Mouse (Mus musculus): ENCODE measurements around the gene Ttc13. TPM values are rescaled to one million over a fixed set of nuclear protein-coding genes. Genes with fewer than 3 reads are reported as not detected.
A peak's percentile ranks its signal among the peaks of the same experiment; 100 is the strongest.

Gene Ttc13
- polyA plus RNA-seq, 1 experiment from 2014 or later, result 61.4 TPM

GRCm38 (mm10) chr8:124739268-124739667 is 17.5 kb upstream of the Ttc13 start:
- Histone ChIP-seq H3K9me3 (replicated peaks) (no peaks in the 10 kb centered on the region), H3K4me1 (no peaks in the 10 kb centered on the region), H3K36me3 (peaks cover 13% of the 10 kb centered on the region), H3K27ac (no peak overlapping the region), H3K4me3 (no peak overlapping the region), H3K4me2 (replicated peaks) (no peak overlapping the region), H3K27me3 (no peaks in the 10 kb centered on the region), H3K9ac (no peak overlapping the region)
- 80% methylated on average over 1 of the region's 1 CpGs for WGBS
- ATAC-seq (ENCODE audit: low FRiP score), result no peak

DNA sequence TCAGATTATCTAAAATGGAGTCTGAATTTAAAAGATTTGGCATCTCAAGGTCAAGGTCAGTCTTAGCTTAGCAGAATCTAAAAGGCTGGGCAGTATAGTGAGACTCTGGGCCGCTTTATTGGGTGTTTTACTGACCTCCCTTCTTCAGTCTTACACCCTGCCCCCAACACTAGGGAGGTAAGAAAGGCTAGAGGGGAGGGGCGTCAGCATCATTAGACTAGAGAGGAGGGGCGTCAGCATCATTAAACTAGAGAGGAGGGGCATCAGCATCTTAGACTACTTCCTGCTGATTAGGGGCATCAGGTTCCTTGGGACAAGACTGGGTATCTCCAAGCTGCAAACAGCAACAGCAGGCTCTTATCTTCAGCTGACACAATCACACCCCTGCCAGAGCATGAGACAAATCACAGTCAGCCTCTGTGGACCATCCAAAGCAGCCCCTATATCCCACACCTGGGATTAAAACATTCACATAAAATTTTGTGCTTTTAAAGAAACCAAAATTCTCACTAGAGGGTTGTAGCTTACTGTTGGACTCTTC is 13.7 kb upstream of the Ttc13 start:
- no peak for ATAC-seq (ENCODE audit: low FRiP score)
- no peak overlapping the region for H3K27ac ChIP-seq
- 74% methylated on average over 3 of the region's 3 CpGs for WGBS
- no peak overlapping the region for H3K4me3 ChIP-seq
- no peak overlapping the region for H3K4me2 ChIP-seq (replicated peaks)
- no peaks in the 10 kb centered on the region for H3K9me3 ChIP-seq (replicated peaks)
- H3K4me1 ChIP-seq, result no peaks in the 10 kb centered on the region
- H3K36me3 ChIP-seq, result peaks cover 49% of the 10 kb centered on the region
- H3K9ac ChIP-seq, result no peak overlapping the region
- H3K27me3 ChIP-seq, result no peaks in the 10 kb centered on the region

- no peak overlapping the region for H3K4me3 ChIP-seq
- no peaks in the 10 kb centered on the region for H3K27me3 ChIP-seq
- ATAC-seq (ENCODE audit: low FRiP score), result no peak
- H3K36me3 ChIP-seq, result peaks cover 73% of the 10 kb centered on the region
- no peak overlapping the region for H3K4me2 ChIP-seq (replicated peaks)
- no peaks in the 10 kb centered on the region for H3K9me3 ChIP-seq (replicated peaks)
- no peak overlapping the region for H3K27ac ChIP-seq
- 97% methylated on average over 8 of the region's 8 CpGs for WGBS
- H3K4me1 ChIP-seq, result no peaks in the 10 kb centered on the region
- H3K9ac ChIP-seq, result no peak overlapping the region
Observed at GRCm38 (mm10) chr8:124732828-124733227, 11.0 kb upstream of the Ttc13 start.

GRCm38 (mm10) chr8:124724301-124724700 is 2.5 kb upstream of the Ttc13 start:
- H3K27ac ChIP-seq, result no peak overlapping the region
- H3K27me3 ChIP-seq, result no peaks in the 10 kb centered on the region
- no peak for ATAC-seq (ENCODE audit: low FRiP score)
- no peak overlapping the region for H3K4me3 ChIP-seq
- peaks cover 25% of the 10 kb centered on the region for H3K4me1 ChIP-seq
- WGBS, result 95% methylated on average over 7 of the region's 7 CpGs
- peaks cover 35% of the 10 kb centered on the region for H3K36me3 ChIP-seq
- no peaks in the 10 kb centered on the region for H3K9me3 ChIP-seq (replicated peaks)
- no peak overlapping the region for H3K9ac ChIP-seq
- H3K4me2 ChIP-seq (replicated peaks), result no peak overlapping the region

DNA sequence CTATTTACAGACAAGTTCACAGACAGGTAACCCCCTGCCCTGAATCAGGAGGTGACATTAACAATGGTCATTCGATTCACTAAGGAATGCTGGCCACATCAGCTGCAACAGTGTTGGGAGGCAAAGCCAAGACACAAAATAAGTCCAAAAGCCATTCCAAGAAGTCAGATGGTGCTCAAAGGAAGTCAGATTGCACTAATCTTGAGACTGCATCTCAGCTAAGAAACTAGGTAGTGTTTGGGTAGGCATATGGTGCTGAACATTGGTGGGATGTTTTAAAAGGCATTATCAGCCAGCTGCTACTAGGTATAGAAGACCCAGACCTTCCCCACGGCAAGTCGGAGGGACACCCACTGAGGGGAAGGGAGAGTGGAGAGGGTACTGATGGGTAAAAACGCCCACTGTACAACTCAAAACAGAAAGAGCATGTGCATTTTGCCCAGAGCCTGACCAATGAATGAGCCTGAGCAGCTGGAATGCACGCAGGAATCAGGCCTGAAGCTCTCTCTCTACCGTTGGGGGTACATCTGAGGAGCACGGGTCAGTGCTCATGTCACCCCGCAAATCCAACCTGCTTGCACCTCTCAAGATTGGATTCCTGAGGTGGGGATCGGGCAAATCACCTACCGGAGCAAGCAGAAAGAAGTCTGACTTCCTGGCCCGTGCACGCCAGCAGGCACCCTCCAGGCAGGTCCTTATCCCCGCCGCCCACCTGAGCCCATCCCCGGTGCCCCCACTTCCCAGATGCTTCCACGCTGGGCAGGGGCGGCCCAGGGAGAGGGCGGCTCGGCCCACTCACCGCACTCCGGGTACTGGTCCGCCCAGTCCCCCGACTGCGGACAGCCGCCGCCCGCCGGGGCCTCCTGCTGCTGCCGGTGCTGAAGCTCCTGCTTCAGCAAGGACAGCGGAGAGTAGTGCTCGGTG is 583 bp downstream of the Ttc13 start:
- Histone ChIP-seq H3K4me1 (peaks cover 25% of the 10 kb centered on the region), H3K4me3 (peak overlapping the region; percentile 99), H3K9ac (peak overlapping the region; percentile 96), H3K27ac (peak overlapping the region; percentile 77), H3K9me3 (replicated peaks) (no peaks in the 10 kb centered on the region), H3K4me2 (replicated peaks) (peak overlapping the region; percentile 85), H3K36me3 (peaks cover 6% of the 10 kb centered on the region; the same call in 1 of the 2 replicates), H3K27me3 (no peaks in the 10 kb centered on the region)
- 3% methylated on average over 31 of the region's 31 CpGs for WGBS
- ATAC-seq (ENCODE audit: low FRiP score), result peak; percentile 70

GRCm38 (mm10) chr8:124720133-124720532 is 1.6 kb downstream of the Ttc13 start:
- 0 out of 2 replicates have a peak overlapping the region, but pooled peaks have one; percentile 99 for H3K4me3 ChIP-seq
- no peaks in the 10 kb centered on the region for H3K9me3 ChIP-seq (replicated peaks)
- no peak overlapping the region for H3K27ac ChIP-seq
- H3K9ac ChIP-seq, result 0 out of 2 replicates have a peak overlapping the region, but pooled peaks have one; percentile 27
- no peak for ATAC-seq (ENCODE audit: low FRiP score)
- 0 out of 2 replicates have a peak, but pooled peaks cover under 1% of the 10 kb centered on the region for H3K36me3 ChIP-seq
- peak overlapping the region; percentile 85; the same call in 1 of the 2 replicates for H3K4me2 ChIP-seq (replicated peaks)
- H3K27me3 ChIP-seq, result no peaks in the 10 kb centered on the region
- peaks cover 25% of the 10 kb centered on the region for H3K4me1 ChIP-seq
- WGBS, result 85% methylated on average over 7 of the region's 7 CpGs

GRCm38 (mm10) chr8:124715736-124716135 is 6.0 kb downstream of the Ttc13 start:
- Histone ChIP-seq H3K9me3 (replicated peaks) (no peaks in the 10 kb centered on the region), H3K36me3 (peaks cover 32% of the 10 kb centered on the region), H3K27ac (no peak overlapping the region), H3K9ac (no peak overlapping the region), H3K4me2 (replicated peaks) (no peak overlapping the region), H3K4me1 (peaks cover 10% of the 10 kb centered on the region), H3K27me3 (no peaks in the 10 kb centered on the region), H3K4me3 (no peak overlapping the region)
- ATAC-seq (ENCODE audit: low FRiP score), result no peak
- WGBS, result 91% methylated on average over 8 of the region's 8 CpGs

- Histone ChIP-seq H3K27ac (no peak overlapping the region), H3K4me3 (no peak overlapping the region), H3K9me3 (replicated peaks) (no peaks in the 10 kb centered on the region), H3K9ac (no peak overlapping the region), H3K36me3 (peaks cover 53% of the 10 kb centered on the region), H3K4me2 (replicated peaks) (no peak overlapping the region), H3K27me3 (no peaks in the 10 kb centered on the region), H3K4me1 (no peaks in the 10 kb centered on the region)
- WGBS, result 93% methylated on average over 6 of the region's 6 CpGs
- no peak for ATAC-seq (ENCODE audit: low FRiP score)
Observed at GRCm38 (mm10) chr8:124713207-124713606, 8.6 kb downstream of the Ttc13 start.

DNA sequence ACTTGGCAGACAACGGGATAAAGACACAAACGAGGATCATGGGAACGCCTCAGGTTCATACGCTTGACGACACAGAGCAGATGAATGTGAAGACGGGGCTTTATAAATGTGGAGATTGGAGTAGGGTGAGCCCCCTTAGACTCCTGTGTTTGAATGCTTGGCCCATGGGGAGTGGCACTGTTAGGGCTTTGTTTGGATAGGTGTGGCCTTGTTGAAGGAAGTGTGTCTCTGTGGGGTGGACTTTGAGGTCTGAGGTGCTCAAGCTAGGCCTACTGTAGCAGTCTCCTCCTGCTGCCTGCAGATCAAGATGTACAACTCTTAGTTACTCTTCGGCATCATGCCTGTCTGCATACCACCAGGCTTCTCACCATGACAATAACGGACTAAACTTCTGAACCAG is 16.0 kb downstream of the Ttc13 start:
- Histone ChIP-seq H3K27me3 (no peaks in the 10 kb centered on the region), H3K27ac (no peak overlapping the region), H3K4me3 (no peak overlapping the region), H3K36me3 (peaks cover 64% of the 10 kb centered on the region), H3K9me3 (replicated peaks) (no peaks in the 10 kb centered on the region), H3K4me2 (replicated peaks) (no peak overlapping the region), H3K9ac (no peak overlapping the region), H3K4me1 (no peaks in the 10 kb centered on the region)
- WGBS, result 95% methylated on average over 8 of the region's 8 CpGs
- no peak for ATAC-seq (ENCODE audit: low FRiP score)

GRCm38 (mm10) chr8:124704376-124704775 is 17.4 kb downstream of the Ttc13 start:
- H3K4me1 ChIP-seq, result no peaks in the 10 kb centered on the region
- H3K27me3 ChIP-seq, result no peaks in the 10 kb centered on the region
- WGBS, result 95% methylated on average over 4 of the region's 4 CpGs
- H3K27ac ChIP-seq, result no peak overlapping the region
- no peak overlapping the region for H3K4me3 ChIP-seq
- H3K36me3 ChIP-seq, result peaks cover 67% of the 10 kb centered on the region
- H3K9me3 ChIP-seq (replicated peaks), result no peaks in the 10 kb centered on the region
- H3K4me2 ChIP-seq (replicated peaks), result no peak overlapping the region
- no peak for ATAC-seq (ENCODE audit: low FRiP score)
- no peak overlapping the region for H3K9ac ChIP-seq

- H3K9ac ChIP-seq, result no peak overlapping the region
- no peak overlapping the region for H3K4me3 ChIP-seq
- H3K4me2 ChIP-seq (replicated peaks), result no peak overlapping the region
- H3K36me3 ChIP-seq, result peaks cover 61% of the 10 kb centered on the region
- no peaks in the 10 kb centered on the region for H3K27me3 ChIP-seq
- no peak for ATAC-seq (ENCODE audit: low FRiP score)
- no peaks in the 10 kb centered on the region for H3K9me3 ChIP-seq (replicated peaks)
- H3K4me1 ChIP-seq, result no peaks in the 10 kb centered on the region
- WGBS, result 78% methylated on average over 4 of the region's 4 CpGs
- no peak overlapping the region for H3K27ac ChIP-seq
Observed at GRCm38 (mm10) chr8:124703526-124703925, 18.3 kb downstream of the Ttc13 start.

DNA sequence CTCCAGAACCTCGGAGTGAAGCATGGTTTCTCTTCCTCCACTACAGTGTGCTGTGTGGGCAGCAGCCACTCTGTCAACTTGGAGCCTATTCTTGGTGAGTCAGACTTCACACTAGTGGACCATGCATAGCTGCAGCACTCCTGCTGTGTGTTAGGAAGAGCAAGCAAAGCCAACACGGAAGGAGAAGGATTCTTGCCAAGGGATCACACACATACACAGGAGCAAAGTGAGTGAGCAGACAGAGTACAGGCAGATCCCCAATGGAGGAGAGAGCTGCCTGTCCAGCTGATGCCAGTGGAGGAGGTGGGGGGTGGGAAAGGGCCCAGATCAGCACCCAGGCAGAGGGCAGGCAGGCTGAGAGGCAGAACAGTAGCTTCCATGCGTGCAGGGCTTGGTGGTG is 19.6 kb downstream of the Ttc13 start:
- WGBS, result 85% methylated on average over 3 of the region's 3 CpGs
- no peaks in the 10 kb centered on the region for H3K9me3 ChIP-seq (replicated peaks)
- H3K4me3 ChIP-seq, result no peak overlapping the region
- H3K9ac ChIP-seq, result no peak overlapping the region
- H3K4me2 ChIP-seq (replicated peaks), result no peak overlapping the region
- H3K4me1 ChIP-seq, result no peaks in the 10 kb centered on the region
- no peak overlapping the region for H3K27ac ChIP-seq
- no peak for ATAC-seq (ENCODE audit: low FRiP score)
- H3K36me3 ChIP-seq, result peaks cover 66% of the 10 kb centered on the region
- H3K27me3 ChIP-seq, result no peaks in the 10 kb centered on the region
